Mouse (Mus musculus) Patski (cell line): ENCODE results near the gene Ppm1b. TPM values are rescaled to one million over a fixed set of nuclear protein-coding genes. Genes with fewer than 3 reads are reported as not detected.

ENCODE experiments used
- ATAC-seq: fragments of 100-300 bp; one replicate; pipeline ENCODE4 v1.8.0; 2021
- CTCF ChIA-PET: fragments of 350-600 bp; sonication (Branson Sonifier 250); formaldehyde crosslinking; loops from one replicate; lab custom pipeline; 2022; ENCODE audit warnings: inconsistent platforms; lab: Charles Lee
- POLR2A ChIA-PET: fragments of 350-600 bp; sonication (Branson Sonifier 250); formaldehyde crosslinking; loops from one replicate; lab custom pipeline; 2022; ENCODE audit warnings: antibody characterized with exemption, inconsistent platforms; lab: Charles Lee
- DNase-seq: peaks from one replicate; pipeline ENCODE4 v3.0.0-alpha.2; 2011; ENCODE audit warnings: low read depth, low spot score
- H3K27me3 ChIP-seq: fragments of 371-371 bp; one replicate; pipeline ENCODE4 v1.5.1; 2021
- CTCF ChIP-seq: fragments of 100-300 bp; IDR thresholded peaks from one replicate; pipeline ENCODE4 v1.5.1; 2021
- in situ Hi-C: fragments of 300-500 bp; cut with MboI; formaldehyde crosslinking; loops from 3 replicates; pipeline ENCODE4 v1.11.1; 2018; ENCODE audit warnings: low pct_unique_long_range_greater_than_20kb, mixed read lengths
- polyA plus RNA-seq: library from polyadenylated mRNA; unstranded; gene quantifications from one replicate; pipeline ENCODE4 v1.2.3, GENCODE M21; 2021

Ppm1b gene
- polyA plus RNA-seq, 1 experiment from 2014 or later: 77.0 TPM

GRCm38 (mm10) chr17:84940017-84940731 is 16.4 kb upstream of the Ppm1b start:
- no peak for TF ChIP-seq CTCF
- DNase-seq (no peak), ATAC-seq (no peak)
- H3K27me3 ChIP-seq: no peaks in the 10 kb centered on the region
- POLR2A ChIA-PET: no interaction called here
- CTCF ChIA-PET: no interaction called here
- in situ Hi-C loops: no loop called here

GRCm38 (mm10) chr17:84941291-84941868 is 15.2 kb upstream of the Ppm1b start:
- peaks cover 7% of the 10 kb centered on the region for H3K27me3 ChIP-seq
- in situ Hi-C loops: no loop called here
- ATAC-seq (no peak), DNase-seq (no peak)
- ChIA-PET CTCF (no interaction called here), POLR2A (no interaction called here)
- TF ChIP-seq CTCF: no peak

GRCm38 (mm10) chr17:84942358-84943032 is 14.0 kb upstream of the Ppm1b start:
- DNase-seq (no peak), ATAC-seq (no peak)
- TF ChIP-seq CTCF: no peak
- in situ Hi-C loops: no loop called here
- H3K27me3 ChIP-seq: peaks cover 7% of the 10 kb centered on the region
- CTCF ChIA-PET: no interaction called here
- POLR2A ChIA-PET: no interaction called here

GRCm38 (mm10) chr17:84943033-84943393 is 13.5 kb upstream of the Ppm1b start:
- TF ChIP-seq CTCF: no peak
- DNase-seq: no peak
- no peak for ATAC-seq
- in situ Hi-C loops: no loop called here
- H3K27me3 ChIP-seq: peaks cover 7% of the 10 kb centered on the region
- ChIA-PET CTCF (no interaction called here), POLR2A (no interaction called here)

GRCm38 (mm10) chr17:84944348-84944747 is 12.2 kb upstream of the Ppm1b start:
- no peak for TF ChIP-seq CTCF
- peaks cover 7% of the 10 kb centered on the region for H3K27me3 ChIP-seq
- DNase-seq (no peak), ATAC-seq (no peak)
- POLR2A ChIA-PET: no interaction called here
- in situ Hi-C loops: no loop called here
- CTCF ChIA-PET: interaction anchor here (1.1 kb wide), 1 partner anchor 12 kb away, joined by 3 read pairs; the partner anchor contains the start of gene Ppm1b

- in situ Hi-C loops: loop anchor here (5.0 kb wide), 1 partner anchor 130 kb away; no protein-coding TSS in a partner anchor
- TF ChIP-seq CTCF: no peak
- ChIA-PET CTCF (no interaction called here), POLR2A (no interaction called here)
- no peak for ATAC-seq
- DNase-seq: no peak
- no peaks in the 10 kb centered on the region for H3K27me3 ChIP-seq
Measured at GRCm38 (mm10) chr17:84952521-84952920, 4.0 kb upstream of the Ppm1b start.

- DNase-seq (no peak), ATAC-seq (no peak)
- ChIA-PET POLR2A (no interaction called here), CTCF (no interaction called here)
- in situ Hi-C loops: loop anchor here (5.0 kb wide), 1 partner anchor 129 kb away; no protein-coding TSS in a partner anchor
- H3K27me3 ChIP-seq: no peaks in the 10 kb centered on the region
- no peak for TF ChIP-seq CTCF
Measured at GRCm38 (mm10) chr17:84953776-84954175, 2.8 kb upstream of the Ppm1b start.

GRCm38 (mm10) chr17:84954881-84955280 is 1.7 kb upstream of the Ppm1b start:
- no peak for ATAC-seq
- DNase-seq: no peak
- no peaks in the 10 kb centered on the region for H3K27me3 ChIP-seq
- no peak for TF ChIP-seq CTCF
- in situ Hi-C loops: loop anchor here (5.0 kb wide), 1 partner anchor 127 kb away; no protein-coding TSS in a partner anchor
- ChIA-PET POLR2A (no interaction called here), CTCF (no interaction called here)

GRCm38 (mm10) chr17:84956931-84957486 is 468 bp downstream of the Ppm1b start:
- in situ Hi-C loops: no loop called here
- DNase-seq (peak; percentile 95), ATAC-seq (peak; percentile 81)
- ChIA-PET CTCF (no interaction called here), POLR2A (no interaction called here)
- TF ChIP-seq CTCF: no peak
- H3K27me3 ChIP-seq: no peaks in the 10 kb centered on the region

- in situ Hi-C loops: no loop called here
- POLR2A ChIA-PET: interaction anchor here (0.7 kb wide), 1 partner anchor 1193 kb away, joined by 3 read pairs; no protein-coding TSS in a partner anchor
- no peaks in the 10 kb centered on the region for H3K27me3 ChIP-seq
- TF ChIP-seq CTCF: no peak
- ATAC-seq (peak; percentile 88), DNase-seq (peak; percentile 99)
- CTCF ChIA-PET: no interaction called here
Measured at GRCm38 (mm10) chr17:84957487-84958259, 1.1 kb downstream of the Ppm1b start.
